Mouse (Mus musculus) small intestine, adult 2 months (tissue): ENCODE data around the gene Fam234a. TPM values are rescaled to one million over a fixed set of nuclear protein-coding genes. Genes with fewer than 3 reads are reported as not detected.
A peak's percentile ranks its signal among the peaks of the same experiment; 100 is the strongest.
"Not testable (repeated sequence)": the region's sequence is repeated elsewhere in the genome, so short reads cannot be mapped to it uniquely, and the experiment has no call there.

Experiments used
- H3K27ac ChIP-seq: fragments of 200-500 bp; 2 replicates; pipeline ENCODE4 v1.5.1; 2012; ENCODE audit warnings: low read depth, low read length, control low read depth, inconsistent platforms; ENCODE audit not compliant: insufficient read depth
- H3K27me3 ChIP-seq: fragments of 200-500 bp; 2 replicates; pipeline ENCODE4 v1.6.1; 2012; ENCODE audit warnings: mild to moderate bottlenecking, moderate library complexity, low read length, inconsistent platforms; ENCODE audit not compliant: control insufficient read depth, insufficient read depth
- H3K36me3 ChIP-seq: fragments of 200-500 bp; 2 replicates; pipeline ENCODE4 v1.6.1; 2012; ENCODE audit warnings: mild to moderate bottlenecking, low read length, control low read depth, inconsistent platforms; ENCODE audit not compliant: control insufficient read depth, insufficient read depth
- H3K4me1 ChIP-seq: fragments of 200-500 bp; 2 replicates; pipeline ENCODE4 v1.6.1; 2012; ENCODE audit warnings: low read length, inconsistent platforms, mixed read lengths; ENCODE audit not compliant: control insufficient read depth, insufficient read depth, insufficient read length
- H3K4me3 ChIP-seq: fragments of 200-500 bp; 2 replicates; pipeline ENCODE4 v1.5.1; 2012; ENCODE audit warnings: low read depth, mild to moderate bottlenecking, control low read depth, inconsistent platforms, low read length, moderate library complexity
- CTCF ChIP-seq: fragments of 200-500 bp; IDR thresholded peaks from 2 replicates; pipeline ENCODE4 v1.5.1; 2012; ENCODE audit warnings: low read depth, mild to moderate bottlenecking, control low read depth, inconsistent platforms, low read length, moderate library complexity, mixed read lengths; ENCODE audit not compliant: insufficient replicate concordance, insufficient read length; ENCODE audit errors: extremely low read depth
- POLR2A ChIP-seq: fragments of 200-500 bp; IDR thresholded peaks from 2 replicates; pipeline ENCODE4 v1.6.1; 2012; ENCODE audit warnings: low read depth, mild to moderate bottlenecking, control low read depth, inconsistent platforms, low read length, moderate library complexity
- WGBS: fragments of 180-500 bp; shearing (Covaris S2); methylation state at CpG from one replicate; pipeline ENCODE4 v1.1.7; 2018; 5-methylcytosine and 5-hydroxymethylcytosine counted together
- polyA plus RNA-seq: library from polyadenylated mRNA; depleted of rRNA; stranded (reverse); fragments of >200 nt; gene quantifications from 2 replicates; pipeline ENCODE4 v1.2.3, GENCODE M21; 2012; rRNA removed

The Fam234a gene
- polyA plus RNA-seq, result 154 and 290 TPM in 2 replicates

- peak; percentile 84 for TF ChIP-seq POLR2A
- TF ChIP-seq CTCF, result no peak
- Histone ChIP-seq H3K27me3 (no peaks in the 10 kb centered on the region), H3K27ac (peak within 1 kb of the TSS; percentile 94), H3K36me3 (no peaks in the 10 kb centered on the region), H3K4me1 (peaks cover 3% of the 10 kb centered on the region; the same call in 1 of the 2 replicates), H3K4me3 (peak within 1 kb of the TSS; percentile 84)
- 7% methylated on average over 33 of the region's 33 CpGs for WGBS
These were observed at the start of gene Fam234a for GRCm38 (mm10) chr17:26244101-26244841. Gene Fam234a (minus strand): TSS chr17:26244242.

DNA sequence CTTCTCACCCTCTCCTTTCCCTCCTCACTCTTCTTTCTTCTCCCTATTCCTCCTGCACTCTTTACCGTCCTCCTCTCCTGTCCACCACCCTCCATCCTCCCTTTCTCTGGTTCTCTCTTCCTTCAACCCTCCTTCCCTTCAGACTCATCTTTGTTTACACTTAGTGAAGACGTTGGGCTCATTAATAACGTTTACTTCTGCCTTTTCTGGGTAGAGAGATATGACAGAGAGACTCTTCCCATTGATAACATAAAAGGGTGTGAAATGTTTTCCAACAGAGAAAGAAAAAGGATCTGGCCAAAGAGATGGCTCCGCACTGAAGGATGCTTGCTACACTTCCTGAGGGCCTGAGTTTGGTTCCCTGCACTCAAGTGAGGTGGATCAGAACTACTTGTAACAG is 45.4 kb upstream of the Fam234a start:
- TF ChIP-seq POLR2A (no peak), CTCF (no peak)
- Histone ChIP-seq H3K27ac (no peak overlapping the region), H3K4me3 (no peak overlapping the region), H3K4me1 (no peaks in the 10 kb centered on the region), H3K36me3 (peaks cover 15% of the 10 kb centered on the region), H3K27me3 (no peaks in the 10 kb centered on the region)
- 60% methylated on average over 4 of the region's 4 CpGs for WGBS

GRCm38 (mm10) chr17:26286199-26286955 is 42.3 kb upstream of the Fam234a start:
- WGBS, result 89% methylated on average over 8 of the region's 8 CpGs
- Histone ChIP-seq H3K27me3 (no peaks in the 10 kb centered on the region), H3K4me3 (no peak overlapping the region), H3K27ac (no peak overlapping the region), H3K4me1 (no peaks in the 10 kb centered on the region), H3K36me3 (peaks cover 45% of the 10 kb centered on the region)
- TF ChIP-seq POLR2A (no peak), CTCF (no peak)

DNA sequence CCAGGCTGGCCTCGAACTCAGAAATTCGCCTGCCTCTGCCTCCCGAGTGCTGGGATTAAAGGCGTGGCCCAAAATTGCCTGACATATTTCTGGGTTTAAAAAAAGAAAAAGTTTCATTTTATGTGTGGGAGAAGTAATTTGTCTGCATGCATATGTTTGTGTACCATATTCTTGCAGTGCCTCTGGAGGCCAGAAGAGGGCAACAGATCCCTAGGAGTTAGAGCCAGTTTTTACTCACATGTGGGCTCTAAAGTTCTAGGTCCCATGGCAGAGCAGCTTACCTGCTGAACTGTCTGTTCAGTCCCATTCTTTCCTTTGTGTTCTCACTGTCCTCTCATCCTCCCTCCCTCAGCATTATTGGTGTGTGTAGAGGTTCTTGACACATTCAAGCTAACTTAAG is 32.7 kb upstream of the Fam234a start:
- no peak overlapping the region for H3K4me3 ChIP-seq
- H3K27me3 ChIP-seq, result no peaks in the 10 kb centered on the region
- peaks cover 56% of the 10 kb centered on the region for H3K36me3 ChIP-seq
- H3K4me1 ChIP-seq, result no peaks in the 10 kb centered on the region
- 83% methylated on average over 4 of the region's 4 CpGs for WGBS
- TF ChIP-seq CTCF (peak; percentile 34; the same call in 1 of the 2 replicates), POLR2A (no peak)
- H3K27ac ChIP-seq, result no peak overlapping the region

GRCm38 (mm10) chr17:26275933-26276332 is 31.9 kb upstream of the Fam234a start:
- Histone ChIP-seq H3K27me3 (no peaks in the 10 kb centered on the region), H3K4me3 (no peak overlapping the region), H3K27ac (no peak overlapping the region), H3K4me1 (no peaks in the 10 kb centered on the region), H3K36me3 (peaks cover 54% of the 10 kb centered on the region)
- TF ChIP-seq POLR2A, result no peak
- TF ChIP-seq CTCF, result no peak
- 77% methylated on average over 13 of the region's 13 CpGs for WGBS

GRCm38 (mm10) chr17:26272586-26272985 is 28.5 kb upstream of the Fam234a start:
- H3K27me3 ChIP-seq, result no peaks in the 10 kb centered on the region
- TF ChIP-seq POLR2A, result no peak
- TF ChIP-seq CTCF, result no peak
- H3K36me3 ChIP-seq, result peaks cover 46% of the 10 kb centered on the region
- H3K4me3 ChIP-seq, result no peak overlapping the region
- H3K4me1 ChIP-seq, result no peaks in the 10 kb centered on the region
- WGBS, result 76% methylated on average over 3 of the region's 3 CpGs
- H3K27ac ChIP-seq, result no peak overlapping the region

DNA sequence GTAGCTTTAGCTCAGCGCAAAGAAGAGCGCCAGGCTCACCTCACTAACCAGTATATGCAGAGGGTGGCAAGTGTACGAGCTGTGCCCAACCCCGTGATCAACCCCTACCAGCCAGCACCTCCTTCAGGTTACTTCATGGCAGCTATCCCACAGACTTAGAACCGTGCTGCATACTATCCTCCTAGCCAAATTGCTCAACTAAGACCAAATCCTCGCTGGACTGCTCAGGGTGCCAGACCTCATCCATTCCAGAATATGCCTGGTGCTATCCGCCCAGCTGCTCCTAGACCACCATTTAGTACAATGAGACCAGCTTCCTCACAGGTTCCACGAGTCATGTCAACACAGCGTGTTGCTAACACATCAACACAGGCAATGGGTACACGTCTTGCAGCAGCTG is 25.5 kb upstream of the Fam234a start:
- not testable (repeated sequence) for H3K4me3 ChIP-seq, H3K27ac ChIP-seq, H3K27me3 ChIP-seq, H3K4me1 ChIP-seq
- H3K36me3 ChIP-seq, result peaks cover 51% of the 10 kb centered on the region
- WGBS, result 93% methylated on average over 10 of the region's 10 CpGs
